Mouse (Mus musculus): Measurements from ENCODE around the gene Kif23. TPM values are rescaled to one million over a fixed set of nuclear protein-coding genes. Genes with fewer than 3 reads are reported as not detected.

Gene Kif23
- 10 to 100 TPM; 19.6 to 29.4 TPM for polyA plus RNA-seq (2017; shearing (Covaris generic))

GRCm38 (mm10) chr9:61946623-61947401, at the start of gene Kif23:
TSS of gene Kif23 (minus strand) at chr9:61946774.

GRCm38 (mm10) chr9:61914203-61914916, 32.2 kb downstream of the Kif23 start, which contains the start of gene Rplp1:
TSS of gene Rplp1 (minus strand) at chr9:61914542.

Other genes with a start within 250 kb of the Kif23 start
- gene Rplp1, start 32.2 kb downstream of the Kif23 start, polyA plus RNA-seq (2017; shearing (Covaris generic)): 1,000 to 10,000 TPM; 1,280 to 2,219 TPM
- under 1 TPM in 1 of 2 experiments, not detected in 1; 0.33 TPM for gene Paqr5, start 80.1 kb upstream of the Kif23 start, polyA plus RNA-seq (2017; shearing (Covaris generic))
- 1 to 10 TPM; 4.7 to 5.6 TPM for gene Glce, start 175.9 kb upstream of the Kif23 start, polyA plus RNA-seq (2017; shearing (Covaris generic))

Data from activated CD4-positive, CD25-positive, alpha-beta regulatory T cell (primary cell).